Mouse (Mus musculus): ENCODE measurements around the gene D13Ertd608e. TPM values are rescaled to one million over a fixed set of nuclear protein-coding genes. Genes with fewer than 3 reads are reported as not detected.
"Not testable (repeated sequence)": the region's sequence is repeated elsewhere in the genome, so short reads cannot be mapped to it uniquely, and the experiment has no call there.

Gene D13Ertd608e
- polyA plus RNA-seq, 1 experiment, result 1.0 TPM

DNA sequence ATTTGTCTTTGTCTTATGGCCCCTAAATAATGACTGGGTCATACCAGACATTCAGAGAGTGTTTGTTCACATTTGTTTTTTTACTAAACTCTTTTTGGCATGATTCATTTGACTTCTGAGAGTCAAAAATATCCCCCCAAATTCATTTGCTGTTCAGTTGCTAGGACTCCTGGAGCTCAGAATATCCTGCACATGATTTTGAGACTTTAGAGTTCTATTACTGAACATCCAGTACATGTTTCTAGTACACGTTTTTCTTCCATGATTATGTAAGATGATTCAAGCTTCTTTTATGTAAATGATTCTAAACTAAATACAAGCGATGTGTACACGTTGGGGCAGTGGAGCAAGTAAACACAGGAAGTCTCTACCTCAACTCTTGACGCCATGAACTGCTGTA, 38.1 kb upstream of the D13Ertd608e start:
- no peak for DNase-seq (ENCODE audit: low read depth in 1 of 2, low spot score in 2 of 2)

DNA sequence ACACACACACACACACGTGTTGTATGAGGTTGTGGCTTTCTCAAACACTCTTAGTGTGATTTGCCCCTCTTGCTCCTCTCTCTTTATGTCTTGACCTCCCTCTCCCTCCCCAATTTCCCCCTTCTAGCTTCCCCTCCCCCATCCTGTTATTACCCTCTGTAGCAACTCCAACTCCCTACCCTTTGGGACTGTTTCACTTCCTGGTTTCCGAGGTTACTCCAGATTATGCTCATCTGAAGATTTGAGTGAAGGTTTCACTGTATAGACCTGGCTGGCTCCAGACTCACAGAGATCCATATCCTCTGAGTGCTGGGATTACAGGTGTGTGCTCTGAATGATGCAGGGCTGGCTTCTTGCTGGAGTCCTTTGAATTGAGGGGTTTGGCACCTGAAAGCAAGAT, 26.9 kb upstream of the D13Ertd608e start:
- TF ChIP-seq CTCF (IDR thresholded peaks at IDR 0.05; ENCODE audit: extremely low read depth, insufficient read depth, insufficient read length, insufficient replicate concordance) (no peak), POLR2A (IDR thresholded peaks at IDR 0.05; ENCODE audit: low read depth, low read length) (no peak)
- Histone ChIP-seq H3K27ac (ENCODE audit: insufficient read depth, low read length) (no peak overlapping the region), H3K36me3 (ENCODE audit: control insufficient read depth, insufficient read depth, low read length) (no peaks in the 10 kb centered on the region), H3K4me3 (ENCODE audit: extremely low read depth, insufficient read depth, insufficient read length) (no peak overlapping the region), H3K4me1 (ENCODE audit: control insufficient read depth, insufficient read depth, insufficient read length) (no peaks in the 10 kb centered on the region; the same call in 1 of the 2 replicates), H3K27me3 (ENCODE audit: control insufficient read depth, insufficient read depth, low read length) (no peaks in the 10 kb centered on the region)
- WGBS, result 29% methylated on average over 2 of the region's 2 CpGs
- DNase-seq (ENCODE audit: low read depth in 1 of 2, low spot score in 2 of 2), result no peak

More for the DNA sequence above, 38.1 kb upstream of the D13Ertd608e start:
- no peak overlapping the region for H3K27ac ChIP-seq (ENCODE audit: insufficient read depth, low read length)
- WGBS, result 68% methylated on average over 4 of the region's 4 CpGs
- no peak overlapping the region for H3K4me3 ChIP-seq (ENCODE audit: extremely low read depth, insufficient read depth, insufficient read length)
- TF ChIP-seq POLR2A (IDR thresholded peaks at IDR 0.05; ENCODE audit: low read depth, low read length) (no peak), CTCF (IDR thresholded peaks at IDR 0.05; ENCODE audit: extremely low read depth, insufficient read depth, insufficient read length, insufficient replicate concordance) (no peak)
- no peaks in the 10 kb centered on the region for H3K4me1 ChIP-seq (ENCODE audit: control insufficient read depth, insufficient read depth, insufficient read length)
- no peaks in the 10 kb centered on the region for H3K27me3 ChIP-seq (ENCODE audit: control insufficient read depth, insufficient read depth, low read length)
- H3K36me3 ChIP-seq (ENCODE audit: control insufficient read depth, insufficient read depth, low read length), result no peaks in the 10 kb centered on the region

DNA sequence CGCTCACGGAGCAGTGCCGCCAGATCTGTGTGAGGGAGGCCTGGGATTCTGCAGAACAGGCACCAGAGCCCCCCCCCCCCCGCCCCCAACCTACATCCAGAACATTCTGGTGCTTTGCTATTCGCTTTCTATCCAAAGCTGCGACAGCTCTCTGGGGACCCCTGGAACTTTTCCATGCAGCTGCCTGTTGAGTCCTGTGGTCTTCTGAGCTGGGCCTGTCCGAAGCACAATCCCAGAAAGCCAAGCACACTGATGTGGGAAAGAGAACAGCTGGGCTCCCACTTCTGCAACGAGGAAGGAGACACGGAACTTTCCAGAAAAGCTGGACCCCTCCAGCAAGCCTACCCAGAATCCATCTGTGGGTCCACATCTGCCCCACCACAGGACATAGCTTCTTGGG, 25.8 kb upstream of the D13Ertd608e start:
- Histone ChIP-seq H3K27me3 (ENCODE audit: control insufficient read depth, insufficient read depth, low read length) (no peaks in the 10 kb centered on the region), H3K4me3 (ENCODE audit: extremely low read depth, insufficient read depth, insufficient read length) (no peak overlapping the region), H3K4me1 (ENCODE audit: control insufficient read depth, insufficient read depth, insufficient read length) (no peaks in the 10 kb centered on the region; the same call in 1 of the 2 replicates), H3K27ac (ENCODE audit: insufficient read depth, low read length) (no peak overlapping the region), H3K36me3 (ENCODE audit: control insufficient read depth, insufficient read depth, low read length) (no peaks in the 10 kb centered on the region)
- 91% methylated on average over 9 of the region's 9 CpGs for WGBS
- no peak for DNase-seq (ENCODE audit: low read depth in 1 of 2, low spot score in 2 of 2)
- TF ChIP-seq POLR2A (IDR thresholded peaks at IDR 0.05; ENCODE audit: low read depth, low read length), result no peak
- no peak for TF ChIP-seq CTCF (IDR thresholded peaks at IDR 0.05; ENCODE audit: extremely low read depth, insufficient read depth, insufficient read length, insufficient replicate concordance)

DNA sequence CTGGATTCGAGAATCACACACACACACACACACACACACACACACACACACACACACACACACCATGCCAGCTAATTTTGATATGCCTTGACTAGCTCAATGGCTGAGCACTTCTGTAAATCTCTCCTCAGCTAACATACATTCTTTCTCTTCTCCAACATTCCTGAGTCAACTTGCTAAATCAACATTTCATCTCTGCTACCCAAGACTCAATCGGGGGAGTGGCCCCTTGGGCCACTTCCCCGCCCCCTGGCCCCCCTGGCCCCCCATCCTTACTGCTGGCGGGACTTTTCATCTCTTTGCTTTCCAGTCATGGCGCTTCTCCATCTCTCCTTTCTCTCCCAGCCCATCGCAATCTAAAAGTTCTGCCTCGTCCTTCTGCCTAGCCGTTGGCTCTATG, 19.0 kb upstream of the D13Ertd608e start:
- no peaks in the 10 kb centered on the region for H3K4me1 ChIP-seq (ENCODE audit: control insufficient read depth, insufficient read depth, insufficient read length)
- no peak overlapping the region for H3K4me3 ChIP-seq (ENCODE audit: extremely low read depth, insufficient read depth, insufficient read length)
- no peak for DNase-seq (ENCODE audit: low read depth in 1 of 2, low spot score in 2 of 2)
- no peaks in the 10 kb centered on the region for H3K36me3 ChIP-seq (ENCODE audit: control insufficient read depth, insufficient read depth, low read length)
- TF ChIP-seq CTCF (IDR thresholded peaks at IDR 0.05; ENCODE audit: extremely low read depth, insufficient read depth, insufficient read length, insufficient replicate concordance) (no peak), POLR2A (IDR thresholded peaks at IDR 0.05; ENCODE audit: low read depth, low read length) (no peak)
- 85% methylated on average over 8 of the region's 8 CpGs for WGBS
- no peaks in the 10 kb centered on the region for H3K27me3 ChIP-seq (ENCODE audit: control insufficient read depth, insufficient read depth, low read length)
- no peak overlapping the region for H3K27ac ChIP-seq (ENCODE audit: insufficient read depth, low read length)

DNA sequence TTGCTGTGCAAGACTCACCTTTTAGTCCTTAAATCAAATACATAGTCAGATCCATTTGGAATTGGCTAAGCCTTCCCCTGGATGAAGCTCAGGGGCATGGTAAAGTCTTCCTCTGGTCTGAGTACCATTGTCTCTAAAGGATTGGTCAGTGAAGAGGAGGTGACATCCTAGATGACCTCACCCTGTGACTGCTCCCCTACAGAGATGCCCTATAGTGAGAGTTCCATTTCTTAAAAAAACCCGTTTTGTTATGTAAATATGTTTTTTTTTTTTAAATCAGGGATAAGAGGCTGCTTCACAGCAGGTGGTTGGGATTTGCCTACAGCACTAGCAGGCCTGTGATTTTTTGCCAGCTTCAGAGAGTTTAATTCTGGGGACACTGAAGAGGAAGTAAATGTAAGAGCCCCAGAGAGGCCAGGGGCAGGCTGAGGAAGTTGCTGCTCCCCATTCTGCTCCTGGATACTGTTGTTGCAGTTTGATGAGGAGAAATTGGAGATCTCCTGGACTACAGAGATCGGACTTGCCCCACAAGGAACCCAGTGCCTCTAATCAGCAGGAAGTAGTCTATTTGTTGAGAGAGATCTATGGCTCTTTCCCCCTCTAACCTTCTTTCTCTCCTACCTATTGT, 18.1 kb upstream of the D13Ertd608e start:
- H3K4me3 ChIP-seq (ENCODE audit: extremely low read depth, insufficient read depth, insufficient read length), result no peak overlapping the region
- DNase-seq (ENCODE audit: low read depth in 1 of 2, low spot score in 2 of 2), result no peak
- no peak overlapping the region for H3K27ac ChIP-seq (ENCODE audit: insufficient read depth, low read length)
- no peaks in the 10 kb centered on the region for H3K27me3 ChIP-seq (ENCODE audit: control insufficient read depth, insufficient read depth, low read length)
- no peaks in the 10 kb centered on the region for H3K4me1 ChIP-seq (ENCODE audit: control insufficient read depth, insufficient read depth, insufficient read length)
- 29% methylated on average over 2 of the region's 2 CpGs for WGBS
- H3K36me3 ChIP-seq (ENCODE audit: control insufficient read depth, insufficient read depth, low read length), result no peaks in the 10 kb centered on the region
- TF ChIP-seq CTCF (IDR thresholded peaks at IDR 0.05; ENCODE audit: extremely low read depth, insufficient read depth, insufficient read length, insufficient replicate concordance) (no peak), POLR2A (IDR thresholded peaks at IDR 0.05; ENCODE audit: low read depth, low read length) (no peak)

DNA sequence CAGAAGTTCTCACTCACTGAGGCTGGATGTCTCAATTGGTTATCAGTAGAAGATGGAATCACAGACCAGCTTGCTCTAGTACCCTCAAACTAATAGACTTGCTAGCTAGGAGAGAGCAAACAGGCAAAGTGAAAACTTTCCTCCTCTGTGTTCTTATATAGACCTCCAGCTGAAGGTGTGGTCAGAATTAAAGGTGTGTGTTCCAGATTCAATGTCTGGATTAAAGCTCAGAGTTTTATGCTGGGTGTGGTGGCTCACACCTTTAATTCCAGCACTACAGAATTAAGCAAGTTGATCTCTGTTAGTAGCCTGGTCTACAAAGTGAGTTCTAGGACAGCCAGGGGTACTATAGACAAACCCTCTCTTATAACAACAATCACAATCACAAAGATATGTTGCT, 5.7 kb upstream of the D13Ertd608e start, which contains the start of gene AF067063:
Gene AF067063 (minus strand): TSS at position 101 of the 400 bp plus-strand sequence.
- DNase-seq (ENCODE audit: low read depth in 1 of 2, low spot score in 2 of 2); H3K36me3 ChIP-seq (ENCODE audit: control insufficient read depth, insufficient read depth, low read length); H3K27ac ChIP-seq (ENCODE audit: insufficient read depth, low read length); H3K27me3 ChIP-seq (ENCODE audit: control insufficient read depth, insufficient read depth, low read length); H3K4me1 ChIP-seq (ENCODE audit: control insufficient read depth, insufficient read depth, insufficient read length); H3K4me3 ChIP-seq (ENCODE audit: extremely low read depth, insufficient read depth, insufficient read length): not testable (repeated sequence)

DNA sequence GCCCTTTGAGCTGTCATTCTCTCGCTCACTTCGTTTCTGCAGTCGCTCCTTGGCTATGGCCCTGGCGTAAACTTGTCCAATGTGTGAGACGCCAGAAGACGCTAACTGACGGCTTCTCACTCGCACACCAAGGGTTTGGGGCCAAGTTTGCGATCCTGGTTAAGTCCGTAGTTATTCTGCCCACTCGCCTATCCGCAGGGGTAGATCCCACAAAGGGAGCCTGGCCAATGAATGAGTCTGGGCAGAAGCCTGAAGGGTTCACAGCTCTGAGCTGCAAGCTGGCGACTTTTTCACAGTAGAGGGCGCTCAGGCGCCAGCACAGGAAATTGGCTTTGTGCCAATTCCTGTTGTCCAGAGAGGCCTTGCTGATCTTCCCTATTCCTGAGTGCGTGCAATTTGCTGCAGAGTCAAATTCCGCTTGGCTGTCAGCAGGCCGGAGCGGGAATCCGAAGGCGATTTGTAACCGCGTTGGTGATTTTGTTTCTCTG, 562 bp downstream of the D13Ertd608e start:
- DNase-seq (ENCODE audit: low read depth in 1 of 2, low spot score in 2 of 2); H3K36me3 ChIP-seq (ENCODE audit: control insufficient read depth, insufficient read depth, low read length); H3K4me1 ChIP-seq (ENCODE audit: control insufficient read depth, insufficient read depth, insufficient read length); H3K27ac ChIP-seq (ENCODE audit: insufficient read depth, low read length); H3K27me3 ChIP-seq (ENCODE audit: control insufficient read depth, insufficient read depth, low read length): not testable (repeated sequence)
- H3K4me3 ChIP-seq (ENCODE audit: extremely low read depth, insufficient read depth, insufficient read length), result peak overlapping the region; percentile 49
- WGBS, result 13% methylated on average over 23 of the region's 23 CpGs

Measured in spleen, adult 2 months (tissue).